Mouse (Mus musculus) midbrain, embryonic 14.5 days (tissue): ENCODE results near the gene Mapkap1. TPM values are rescaled to one million over a fixed set of nuclear protein-coding genes. Genes with fewer than 3 reads are reported as not detected.

Source experiments
- ATAC-seq: fragments of 200-750 bp; cut with Nextera tagmentation; 2 replicates; pipeline ENCODE4 v1.8.0; 2017; ENCODE audit warnings: moderate number of reproducible peaks, moderate library complexity; ENCODE audit not compliant: low FRiP score, low TSS enrichment
- DNase-seq: peaks from one replicate; pipeline ENCODE4 v3.0.0-alpha.2; 2015
- H3K27ac ChIP-seq: fragments of 300-500 bp; sonication (generic); replicated peaks from 2 replicates; pipeline ENCODE4 v1.5.1; 2014; ENCODE audit warnings: mild to moderate bottlenecking, low read depth, low read length, moderate library complexity
- H3K27me3 ChIP-seq: fragments of 300-500 bp; sonication (generic); 2 replicates; pipeline ENCODE4 v1.6.1; 2014; ENCODE audit warnings: low read length, control low read depth, mixed read lengths; ENCODE audit not compliant: control insufficient read depth, insufficient read depth
- H3K36me3 ChIP-seq: fragments of 300-500 bp; sonication (generic); 2 replicates; pipeline ENCODE4 v1.6.1; 2014; ENCODE audit warnings: low read length, control low read depth; ENCODE audit not compliant: control insufficient read depth, insufficient read depth
- H3K4me1 ChIP-seq: fragments of 300-500 bp; sonication (generic); 2 replicates; pipeline ENCODE4 v1.6.1; 2014; ENCODE audit warnings: mild to moderate bottlenecking, antibody characterized with exemption, low read length, control low read depth; ENCODE audit not compliant: control insufficient read depth, insufficient read depth
- H3K4me2 ChIP-seq: fragments of 300-500 bp; sonication (generic); 2 replicates; pipeline ENCODE4 v1.6.1; 2014; ENCODE audit warnings: mild to moderate bottlenecking, low read length, moderate library complexity
- H3K4me3 ChIP-seq: fragments of 300-500 bp; sonication (generic); replicated peaks from 2 replicates; pipeline ENCODE4 v1.5.1; 2014; ENCODE audit warnings: low read depth, low read length
- H3K9ac ChIP-seq: fragments of 300-500 bp; sonication (generic); replicated peaks from 2 replicates; pipeline ENCODE4 v1.6.1; 2014; ENCODE audit warnings: mild to moderate bottlenecking, low read length, moderate library complexity
- H3K9me3 ChIP-seq: fragments of 300-500 bp; sonication (generic); 2 replicates; pipeline ENCODE4 v1.6.1; 2016; ENCODE audit warnings: low read length, control low read depth, mixed read lengths; ENCODE audit not compliant: control insufficient read depth
- WGBS: fragments of 180-500 bp; shearing (Covaris S2); extraction: QIAGEN DNeasy Blood & Tissue Kit; methylation state at CpG from one replicate; pipeline ENCODE4 v1.1.7; 2014; 5-methylcytosine and 5-hydroxymethylcytosine counted together
- polyA plus RNA-seq: library from polyadenylated mRNA; unstranded; fragments of >200 nt; fragmentation: Nextera tagmentation; extraction: Ambion mirVana; gene quantifications from 2 replicates; pipeline ENCODE4 v1.2.1, GENCODE M21; 2014

Gene Mapkap1
- polyA plus RNA-seq, 1 experiment from 2014 or later, result 94.6 TPM

DNA sequence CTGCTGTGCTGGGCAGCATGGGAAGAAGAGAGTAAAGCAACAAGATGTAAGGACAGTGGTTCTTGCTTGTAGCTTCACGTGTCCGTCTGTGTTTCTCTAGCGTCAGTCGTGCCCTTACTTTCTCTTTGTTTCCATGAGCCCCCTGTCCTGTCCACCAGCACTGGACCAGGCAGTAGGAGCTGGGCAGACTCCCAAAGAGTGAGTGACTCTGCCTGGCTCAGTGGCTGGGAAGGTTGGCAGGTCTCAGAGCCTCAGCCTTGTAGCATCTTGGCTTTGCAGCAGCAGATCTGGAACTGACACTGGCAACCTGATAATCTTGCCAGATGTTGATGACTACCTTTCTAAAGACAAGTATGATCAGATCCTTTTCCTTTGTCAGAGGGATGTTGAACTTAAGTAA is 140.9 kb downstream of the Mapkap1 start:
- Histone ChIP-seq H3K27ac (no peak overlapping the region), H3K4me3 (no peak overlapping the region), H3K4me2 (no peak overlapping the region), H3K4me1 (no peaks in the 10 kb centered on the region; the same call in 1 of the 2 replicates), H3K36me3 (no peaks in the 10 kb centered on the region; the same call in 1 of the 2 replicates), H3K9me3 (no peaks in the 10 kb centered on the region), H3K27me3 (no peaks in the 10 kb centered on the region), H3K9ac (no peak overlapping the region)
- DNase-seq (no peak), ATAC-seq (no peak)
- 95% methylated on average over 4 of the region's 4 CpGs for WGBS

DNA sequence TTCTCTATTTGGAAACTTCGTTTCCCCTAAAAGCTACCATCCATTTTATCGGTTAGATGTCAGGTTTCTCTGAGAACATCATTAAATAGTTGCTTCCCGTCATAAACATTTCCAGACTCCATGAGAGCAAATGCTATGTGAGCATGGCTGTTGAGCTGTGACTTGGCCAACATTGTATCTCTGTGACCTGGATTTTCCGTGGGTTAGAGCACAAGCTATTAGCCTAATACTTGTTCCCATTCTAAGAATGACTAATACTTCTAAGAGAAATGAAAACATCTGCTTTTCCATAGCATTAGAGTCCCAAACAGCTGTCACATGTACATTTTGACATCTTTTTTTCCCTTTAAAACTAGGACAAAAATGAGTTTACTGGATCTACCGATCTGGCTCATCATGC is 142.4 kb downstream of the Mapkap1 start:
- no peak overlapping the region for H3K4me2 ChIP-seq
- DNase-seq, result no peak

GRCm38 (mm10) chr2:34549469-34549868 is 142.9 kb downstream of the Mapkap1 start:
- no peak for ATAC-seq
- H3K9me3 ChIP-seq, result no peaks in the 10 kb centered on the region
- H3K4me1 ChIP-seq, result no peaks in the 10 kb centered on the region; the same call in 1 of the 2 replicates

More for the DNA sequence above, 142.4 kb downstream of the Mapkap1 start:
- Histone ChIP-seq H3K4me1 (no peaks in the 10 kb centered on the region; the same call in 1 of the 2 replicates), H3K27ac (no peak overlapping the region), H3K9me3 (no peaks in the 10 kb centered on the region), H3K36me3 (no peaks in the 10 kb centered on the region; the same call in 1 of the 2 replicates), H3K9ac (no peak overlapping the region), H3K4me3 (no peak overlapping the region), H3K27me3 (no peaks in the 10 kb centered on the region)
- 88% methylated on average over 5 of the region's 5 CpGs for WGBS
- ATAC-seq, result no peak

GRCm38 (mm10) chr2:34552772-34553171 is 146.2 kb downstream of the Mapkap1 start:
- Histone ChIP-seq H3K27me3 (no peaks in the 10 kb centered on the region), H3K9ac (no peak overlapping the region), H3K4me1 (no peaks in the 10 kb centered on the region; the same call in 1 of the 2 replicates), H3K36me3 (no peaks in the 10 kb centered on the region; the same call in 1 of the 2 replicates), H3K4me2 (no peak overlapping the region), H3K9me3 (no peaks in the 10 kb centered on the region), H3K4me3 (no peak overlapping the region), H3K27ac (no peak overlapping the region)
- WGBS, result 69% methylated on average over 2 of the region's 2 CpGs
- ATAC-seq (no peak), DNase-seq (no peak)

More at GRCm38 (mm10) chr2:34549469-34549868, 142.9 kb downstream of the Mapkap1 start:
- Histone ChIP-seq H3K4me2 (no peak overlapping the region), H3K9ac (no peak overlapping the region), H3K36me3 (no peaks in the 10 kb centered on the region; the same call in 1 of the 2 replicates), H3K27me3 (no peaks in the 10 kb centered on the region), H3K27ac (no peak overlapping the region), H3K4me3 (no peak overlapping the region)
- WGBS, result 54% methylated on average over 7 of the region's 7 CpGs
- DNase-seq, result no peak

GRCm38 (mm10) chr2:34553580-34554231 is 147.1 kb downstream of the Mapkap1 start:
- Histone ChIP-seq H3K9me3 (no peaks in the 10 kb centered on the region), H3K4me1 (no peaks in the 10 kb centered on the region; the same call in 1 of the 2 replicates), H3K36me3 (no peaks in the 10 kb centered on the region; the same call in 1 of the 2 replicates), H3K27me3 (no peaks in the 10 kb centered on the region), H3K4me3 (no peak overlapping the region), H3K4me2 (no peak overlapping the region), H3K27ac (no peak overlapping the region), H3K9ac (no peak overlapping the region)
- DNase-seq (no peak), ATAC-seq (no peak)
- 93% methylated on average over 6 of the region's 6 CpGs for WGBS

DNA sequence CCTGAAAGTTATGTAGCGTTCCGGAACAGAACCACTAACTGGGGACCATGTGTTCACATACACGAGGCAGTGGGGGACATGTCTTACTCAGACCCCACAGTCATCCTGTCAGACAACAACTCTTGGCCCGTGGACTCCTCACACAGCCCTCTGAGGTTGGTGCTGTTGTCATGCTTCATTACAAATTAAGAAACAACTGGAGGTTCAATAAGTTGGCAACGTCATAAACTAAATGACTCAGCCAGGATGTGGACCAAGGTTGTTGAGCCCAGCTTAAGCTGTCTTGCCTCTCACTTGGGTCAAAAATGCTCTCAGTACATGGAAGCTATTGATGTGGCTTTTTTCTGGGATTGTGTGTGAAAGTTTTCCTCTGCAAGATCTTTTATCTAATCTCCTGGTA is 153.6 kb downstream of the Mapkap1 start:
- H3K9me3 ChIP-seq, result no peaks in the 10 kb centered on the region
- no peak overlapping the region for H3K4me2 ChIP-seq
- no peaks in the 10 kb centered on the region for H3K4me1 ChIP-seq
- no peaks in the 10 kb centered on the region for H3K36me3 ChIP-seq
- H3K9ac ChIP-seq, result no peak overlapping the region
- no peak overlapping the region for H3K4me3 ChIP-seq
- H3K27me3 ChIP-seq, result no peaks in the 10 kb centered on the region
- no peak for ATAC-seq
- H3K27ac ChIP-seq, result no peak overlapping the region
- 95% methylated on average over 5 of the region's 5 CpGs for WGBS
- DNase-seq, result no peak

- Histone ChIP-seq H3K9me3 (no peaks in the 10 kb centered on the region), H3K27me3 (no peaks in the 10 kb centered on the region), H3K4me2 (no peak overlapping the region), H3K36me3 (no peaks in the 10 kb centered on the region), H3K4me1 (no peaks in the 10 kb centered on the region), H3K9ac (no peak overlapping the region), H3K27ac (peak overlapping the region; percentile 32; the same call in 1 of the 2 replicates), H3K4me3 (no peak overlapping the region)
- ATAC-seq (no peak), DNase-seq (no peak)
- WGBS, result 72% methylated on average over 12 of the region's 12 CpGs
Observed at GRCm38 (mm10) chr2:34563089-34563694, 156.6 kb downstream of the Mapkap1 start.

DNA sequence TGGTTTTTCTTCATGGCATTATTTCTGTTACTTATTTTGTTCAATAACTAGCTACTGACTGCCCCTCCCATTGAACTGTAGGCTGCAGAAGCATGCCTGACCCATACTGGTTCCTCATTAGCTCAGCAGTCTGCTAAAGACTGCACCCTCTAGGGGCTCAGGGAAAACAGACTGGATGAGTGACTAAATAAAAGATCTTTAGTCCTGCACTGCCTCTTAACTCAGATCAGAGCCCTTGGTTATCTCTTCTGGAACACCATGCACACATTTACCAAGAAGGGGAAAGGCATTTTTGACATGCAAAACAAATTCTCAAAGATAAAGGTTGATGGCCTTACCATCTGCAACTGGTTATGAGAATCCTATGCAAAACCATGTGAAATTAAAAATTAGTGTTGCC is 157.3 kb downstream of the Mapkap1 start:
- Histone ChIP-seq H3K27ac (no peak overlapping the region), H3K36me3 (no peaks in the 10 kb centered on the region), H3K9me3 (no peaks in the 10 kb centered on the region), H3K9ac (no peak overlapping the region), H3K27me3 (no peaks in the 10 kb centered on the region), H3K4me3 (no peak overlapping the region), H3K4me2 (no peak overlapping the region), H3K4me1 (no peaks in the 10 kb centered on the region)
- ATAC-seq (no peak), DNase-seq (no peak)

- H3K4me1 ChIP-seq, result peaks cover 14% of the 10 kb centered on the region
- H3K27me3 ChIP-seq, result no peaks in the 10 kb centered on the region
- no peaks in the 10 kb centered on the region for H3K36me3 ChIP-seq
- no peak overlapping the region for H3K4me3 ChIP-seq
- no peak overlapping the region for H3K9ac ChIP-seq
- DNase-seq, result no peak
- no peak for ATAC-seq
- H3K27ac ChIP-seq, result no peak overlapping the region
- H3K9me3 ChIP-seq, result no peaks in the 10 kb centered on the region
- 75% methylated on average over 4 of the region's 4 CpGs for WGBS
- H3K4me2 ChIP-seq, result no peak overlapping the region
Observed at GRCm38 (mm10) chr2:34566146-34566545, 159.6 kb downstream of the Mapkap1 start.
